Mouse (Mus musculus): ENCODE results near the gene Vps37c. TPM values are rescaled to one million over a fixed set of nuclear protein-coding genes. Genes with fewer than 3 reads are reported as not detected.
A peak's percentile ranks its signal among the peaks of the same experiment; 100 is the strongest.

Vps37c gene
- 32.5 and 35.2 TPM in 2 replicates for polyA plus RNA-seq (2016; fragmentation: Nextera tagmentation; extraction: Ambion mirVana)

DNA sequence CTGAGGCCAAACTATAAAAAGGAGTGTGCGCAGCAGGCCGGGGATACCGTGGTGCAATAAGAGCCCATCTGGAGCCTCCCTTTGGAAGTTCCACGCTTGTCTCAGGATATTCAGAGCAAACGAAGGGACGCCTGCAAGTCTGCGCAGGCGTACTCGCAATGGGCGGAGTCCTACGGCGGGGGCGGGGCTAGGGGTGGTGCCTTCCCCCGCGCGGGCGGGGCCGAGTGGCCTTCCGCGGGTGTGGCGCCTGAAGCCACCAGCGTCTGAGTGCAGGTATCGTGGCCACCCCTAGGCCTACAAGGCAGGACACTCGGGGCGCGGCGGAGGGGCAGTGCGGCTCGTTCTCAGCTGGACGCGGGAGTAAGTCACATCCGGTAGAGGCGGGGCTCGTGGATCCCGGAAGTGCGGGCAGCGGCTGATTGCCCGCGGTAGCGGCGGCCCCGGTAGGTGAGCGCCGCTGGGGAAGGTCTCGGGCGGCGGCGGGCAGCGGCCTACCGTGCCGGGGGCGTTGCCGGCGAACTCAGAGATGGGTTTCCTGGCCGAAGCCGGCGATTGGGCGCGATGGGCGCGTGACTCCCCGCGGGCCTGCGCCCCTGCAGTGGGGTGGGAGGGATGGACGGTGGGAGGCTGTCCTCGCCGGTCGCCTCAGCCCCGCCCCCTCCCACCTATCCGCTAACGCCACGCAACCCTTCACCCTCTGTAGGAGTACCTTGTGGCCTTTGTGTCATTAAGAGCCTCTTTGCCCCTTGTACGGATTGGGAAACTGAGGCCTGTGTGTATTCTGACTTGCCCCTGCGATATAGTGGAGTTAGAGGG, at the start of gene Vps37c:
Gene Vps37c (plus strand): TSS at position 199 of the 816 bp plus-strand sequence.
- Histone ChIP-seq H3K9me3 (no peaks in the 10 kb centered on the region), H3K4me2 (peak within 1 kb of the TSS; percentile 76), H3K27ac (peak within 1 kb of the TSS; percentile 95), H3K4me3 (replicated peaks) (peak within 1 kb of the TSS; percentile 82), H3K9ac (peak within 1 kb of the TSS; percentile 77), H3K27me3 (no peaks in the 10 kb centered on the region), H3K4me1 (peaks cover 37% of the 10 kb centered on the region), H3K36me3 (replicated peaks) (no peaks in the 10 kb centered on the region)
- ATAC-seq (ENCODE audit: low FRiP score), result peak; percentile 93
- WGBS, result under 1% methylated on average over 74 of the region's 74 CpGs

DNA sequence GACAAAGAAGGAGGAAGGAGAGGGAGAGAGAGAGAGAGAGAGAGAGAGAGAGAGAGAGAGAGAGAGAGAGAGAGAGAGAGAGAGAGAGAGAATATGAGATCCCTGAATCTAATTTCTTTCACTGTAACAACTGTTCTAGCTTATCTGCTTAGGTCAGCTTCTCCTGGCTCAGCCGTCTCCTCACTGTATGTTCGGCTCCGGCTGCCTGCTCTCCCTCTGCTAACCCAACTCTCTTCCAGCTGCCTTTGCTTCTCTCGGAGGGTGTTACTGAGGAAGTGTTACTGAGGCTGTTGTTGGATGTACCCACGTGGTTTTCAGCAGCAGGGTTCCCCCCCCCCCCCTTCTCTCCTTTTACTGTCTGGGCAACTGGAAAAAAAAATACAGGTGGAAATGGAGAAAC, 48.5 kb upstream of the Vps37c start:
- WGBS, result 22% methylated on average over 5 of the region's 5 CpGs
- H3K27me3 ChIP-seq, result peaks cover 15% of the 10 kb centered on the region
- no peak overlapping the region for H3K27ac ChIP-seq
- no peaks in the 10 kb centered on the region for H3K9me3 ChIP-seq
- H3K9ac ChIP-seq, result no peak overlapping the region
- H3K4me3 ChIP-seq (replicated peaks), result no peak overlapping the region
- no peak for ATAC-seq (ENCODE audit: low FRiP score)
- H3K36me3 ChIP-seq (replicated peaks), result no peaks in the 10 kb centered on the region
- no peak overlapping the region for H3K4me2 ChIP-seq
- peaks cover 6% of the 10 kb centered on the region; the same call in 1 of the 2 replicates for H3K4me1 ChIP-seq

GRCm38 (mm10) chr19:10640589-10641378, 47.8 kb upstream of the Vps37c start:
- no peaks in the 10 kb centered on the region for H3K9me3 ChIP-seq
- 51% methylated on average over 13 of the region's 13 CpGs for WGBS
- no peaks in the 10 kb centered on the region for H3K36me3 ChIP-seq (replicated peaks)
- ATAC-seq (ENCODE audit: low FRiP score), result no peak
- no peak overlapping the region for H3K27ac ChIP-seq
- peaks cover 3% of the 10 kb centered on the region; the same call in 1 of the 2 replicates for H3K4me1 ChIP-seq
- H3K4me2 ChIP-seq, result no peak overlapping the region
- peaks cover 8% of the 10 kb centered on the region for H3K27me3 ChIP-seq
- no peak overlapping the region for H3K9ac ChIP-seq
- H3K4me3 ChIP-seq (replicated peaks), result no peak overlapping the region

DNA sequence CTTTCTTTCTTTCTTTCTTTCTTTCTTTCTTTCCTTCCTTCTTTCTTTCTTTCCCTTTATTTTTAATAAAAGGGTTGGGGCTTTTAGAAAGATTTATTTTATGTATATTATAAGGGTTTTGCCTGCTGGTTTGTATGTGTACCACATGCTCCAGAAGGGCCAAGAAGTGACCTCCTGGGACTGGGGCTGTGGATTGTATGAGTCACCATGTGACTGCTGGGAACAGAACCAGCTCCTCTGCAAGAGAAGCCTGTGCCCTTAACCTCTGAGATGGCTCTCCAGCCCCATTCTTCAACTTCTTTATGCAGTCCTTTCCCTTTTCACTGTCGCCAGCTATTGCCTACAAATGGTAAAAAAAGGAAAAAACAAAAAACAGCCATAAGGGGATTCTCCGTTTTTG, 42.9 kb upstream of the Vps37c start:
- ATAC-seq (ENCODE audit: low FRiP score), result no peak
- no peak overlapping the region for H3K27ac ChIP-seq
- whole genome bisulfite sequencing, result 87% methylated on average over 2 of the region's 2 CpGs

GRCm38 (mm10) chr19:10648156-10648555, 40.4 kb upstream of the Vps37c start:
- Histone ChIP-seq H3K27ac (no peak overlapping the region), H3K9me3 (no peaks in the 10 kb centered on the region), H3K27me3 (no peaks in the 10 kb centered on the region; the same call in none of the 2 replicates), H3K9ac (no peak overlapping the region), H3K4me2 (no peak overlapping the region), H3K4me1 (no peaks in the 10 kb centered on the region), H3K4me3 (replicated peaks) (no peak overlapping the region), H3K36me3 (replicated peaks) (no peaks in the 10 kb centered on the region)
- ATAC-seq (ENCODE audit: low FRiP score), result no peak
- 80% methylated on average over 8 of the region's 8 CpGs for WGBS

More for the DNA sequence above, 42.9 kb upstream of the Vps37c start:
- no peaks in the 10 kb centered on the region for H3K9me3 ChIP-seq
- no peak overlapping the region for H3K4me3 ChIP-seq (replicated peaks)
- no peak overlapping the region for H3K4me2 ChIP-seq
- H3K4me1 ChIP-seq, result no peaks in the 10 kb centered on the region
- H3K36me3 ChIP-seq (replicated peaks), result no peaks in the 10 kb centered on the region
- no peak overlapping the region for H3K9ac ChIP-seq
- peaks cover 6% of the 10 kb centered on the region for H3K27me3 ChIP-seq

DNA sequence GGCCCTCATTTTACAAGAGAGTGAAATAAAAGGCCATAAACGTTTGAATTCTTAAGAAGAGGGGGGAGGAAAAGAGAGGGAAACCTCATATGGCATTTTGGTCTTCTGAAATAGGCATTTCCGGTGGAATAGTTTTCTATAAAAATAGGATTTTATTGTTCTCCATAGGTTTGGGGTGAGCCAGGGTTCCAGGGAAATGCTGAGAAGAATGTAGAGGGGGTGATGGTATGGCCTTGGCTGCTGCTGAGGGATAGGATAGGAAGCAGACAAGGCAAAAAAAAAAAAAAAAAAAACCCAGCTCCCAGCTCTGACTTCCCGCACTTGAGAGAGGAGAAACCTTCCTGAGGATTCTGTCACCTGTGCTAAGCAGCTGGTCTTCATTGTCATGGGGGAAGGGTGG, 32.5 kb upstream of the Vps37c start:
- no peak for ATAC-seq (ENCODE audit: low FRiP score)
- no peak overlapping the region for H3K4me2 ChIP-seq
- no peak overlapping the region for H3K27ac ChIP-seq
- H3K4me3 ChIP-seq (replicated peaks), result no peak overlapping the region
- no peak overlapping the region for H3K9ac ChIP-seq
- 59% methylated on average over 3 of the region's 3 CpGs for WGBS
- no peaks in the 10 kb centered on the region for H3K36me3 ChIP-seq (replicated peaks)
- H3K27me3 ChIP-seq, result peaks cover 4% of the 10 kb centered on the region
- no peaks in the 10 kb centered on the region for H3K4me1 ChIP-seq
- H3K9me3 ChIP-seq, result no peaks in the 10 kb centered on the region

- Histone ChIP-seq H3K36me3 (replicated peaks) (no peaks in the 10 kb centered on the region), H3K4me3 (replicated peaks) (no peak overlapping the region), H3K9ac (no peak overlapping the region), H3K27ac (no peak overlapping the region), H3K9me3 (no peaks in the 10 kb centered on the region), H3K4me1 (no peaks in the 10 kb centered on the region), H3K4me2 (no peak overlapping the region), H3K27me3 (peaks cover 4% of the 10 kb centered on the region)
- whole genome bisulfite sequencing, result 85% methylated on average over 5 of the region's 5 CpGs
- ATAC-seq (ENCODE audit: low FRiP score), result no peak
Observed at GRCm38 (mm10) chr19:10657742-10658141, 30.8 kb upstream of the Vps37c start.

DNA sequence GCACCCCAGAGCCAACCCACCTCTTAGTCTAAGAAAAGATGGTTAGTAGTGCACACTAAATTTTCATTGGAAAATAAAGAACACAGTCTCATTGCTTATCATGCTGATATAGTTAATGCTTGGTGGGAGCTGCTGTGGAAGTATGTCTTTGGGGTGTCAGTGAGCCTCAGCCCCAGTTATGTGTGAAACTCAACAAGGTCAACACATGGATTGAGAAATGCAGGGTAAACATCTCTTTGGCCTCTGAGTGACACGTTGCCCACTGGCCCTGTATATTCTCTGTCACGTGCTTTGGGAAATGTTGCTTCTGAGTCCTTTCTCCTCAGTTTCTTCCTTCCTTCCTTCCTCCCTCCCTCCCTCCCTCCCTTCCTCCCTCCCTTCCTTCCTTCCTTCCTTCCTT, 30.1 kb upstream of the Vps37c start:
- ATAC-seq (ENCODE audit: low FRiP score), result no peak
- H3K27me3 ChIP-seq, result peaks cover 4% of the 10 kb centered on the region; the same call in 1 of the 2 replicates
- H3K27ac ChIP-seq, result no peak overlapping the region
- 84% methylated on average over 2 of the region's 2 CpGs for WGBS
- H3K4me3 ChIP-seq (replicated peaks), result no peak overlapping the region
- no peaks in the 10 kb centered on the region for H3K9me3 ChIP-seq
- no peak overlapping the region for H3K9ac ChIP-seq
- H3K4me1 ChIP-seq, result no peaks in the 10 kb centered on the region
- no peak overlapping the region for H3K4me2 ChIP-seq
- no peaks in the 10 kb centered on the region for H3K36me3 ChIP-seq (replicated peaks)

- Histone ChIP-seq H3K9me3 (no peaks in the 10 kb centered on the region), H3K36me3 (replicated peaks) (no peaks in the 10 kb centered on the region), H3K27ac (no peak overlapping the region), H3K4me2 (no peak overlapping the region), H3K4me1 (no peaks in the 10 kb centered on the region), H3K27me3 (no peaks in the 10 kb centered on the region), H3K4me3 (replicated peaks) (no peak overlapping the region), H3K9ac (no peak overlapping the region)
- WGBS, result 83% methylated on average over 5 of the region's 5 CpGs
- no peak for ATAC-seq (ENCODE audit: low FRiP score)
Observed at GRCm38 (mm10) chr19:10661373-10661772, 27.2 kb upstream of the Vps37c start.

DNA sequence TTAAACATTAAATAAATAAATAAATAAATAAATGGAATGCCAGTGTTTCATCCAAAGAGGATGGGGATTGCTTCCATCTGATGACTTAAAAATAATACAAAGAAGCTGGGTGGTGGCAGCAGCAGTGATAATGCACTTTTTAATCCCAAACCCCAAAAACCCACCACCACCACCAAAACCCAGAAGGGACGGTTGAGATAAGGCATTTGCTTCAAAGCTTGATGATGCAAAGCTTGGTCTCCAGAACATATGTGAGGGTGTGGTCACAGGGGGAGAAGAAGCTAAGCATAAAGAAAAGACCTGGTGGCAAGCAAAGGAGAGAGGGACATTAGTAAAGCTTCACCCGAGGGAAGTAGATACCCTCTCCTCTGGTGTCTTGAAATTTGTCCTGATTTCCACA, 26.6 kb upstream of the Vps37c start:
- Histone ChIP-seq H3K27ac (no peak overlapping the region), H3K4me1 (no peaks in the 10 kb centered on the region), H3K27me3 (no peaks in the 10 kb centered on the region), H3K4me3 (replicated peaks) (no peak overlapping the region), H3K9ac (no peak overlapping the region), H3K4me2 (no peak overlapping the region), H3K9me3 (no peaks in the 10 kb centered on the region), H3K36me3 (replicated peaks) (no peaks in the 10 kb centered on the region)
- no peak for ATAC-seq (ENCODE audit: low FRiP score)
- WGBS, result 84% methylated on average over 2 of the region's 2 CpGs

DNA sequence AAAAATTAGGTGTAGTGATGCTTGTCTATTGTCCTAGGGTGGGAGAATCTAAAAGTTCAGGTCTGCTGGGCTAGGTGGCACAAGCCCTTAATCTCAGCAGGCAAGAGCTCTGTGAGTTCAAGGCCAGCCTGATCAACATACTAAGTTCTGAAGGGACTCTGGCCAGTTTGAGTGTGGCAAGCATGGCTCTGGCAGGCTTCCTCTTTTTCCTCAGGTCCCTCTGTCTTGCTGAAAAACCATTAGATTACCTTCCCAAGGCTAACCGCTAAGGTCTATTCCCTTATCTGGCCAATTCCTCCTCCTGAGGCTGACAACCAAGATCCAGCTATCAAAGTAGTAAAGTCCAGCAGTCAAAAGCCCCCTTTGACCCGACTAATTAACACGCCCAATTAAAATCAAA, 25.9 kb upstream of the Vps37c start:
- 80% methylated on average over 3 of the region's 3 CpGs for WGBS
- H3K36me3 ChIP-seq (replicated peaks), result no peaks in the 10 kb centered on the region
- no peak overlapping the region for H3K4me3 ChIP-seq (replicated peaks)
- H3K27me3 ChIP-seq, result no peaks in the 10 kb centered on the region
- H3K27ac ChIP-seq, result no peak overlapping the region
- no peaks in the 10 kb centered on the region for H3K9me3 ChIP-seq
- ATAC-seq (ENCODE audit: low FRiP score), result no peak
- no peaks in the 10 kb centered on the region for H3K4me1 ChIP-seq
- H3K4me2 ChIP-seq, result no peak overlapping the region
- no peak overlapping the region for H3K9ac ChIP-seq

DNA sequence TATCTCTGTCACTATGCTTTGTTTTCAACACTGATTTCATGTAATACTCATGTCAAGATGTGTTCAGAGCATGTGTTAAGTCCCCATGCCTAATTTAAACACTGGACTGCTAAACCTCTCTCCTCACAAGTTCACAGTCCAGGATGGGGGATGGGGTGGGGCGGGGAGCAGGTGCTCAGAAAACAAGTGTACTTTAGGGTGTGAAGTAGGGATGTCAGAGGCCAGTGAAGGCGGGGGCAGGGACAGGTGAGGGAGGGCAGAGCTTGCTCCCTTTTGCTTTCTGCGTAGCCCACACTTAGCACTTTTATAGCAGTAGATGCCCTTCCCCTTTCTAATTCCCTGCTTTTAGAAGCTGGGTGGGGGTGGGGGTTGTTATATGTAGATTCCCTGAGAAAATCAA, 23.4 kb upstream of the Vps37c start:
- Histone ChIP-seq H3K9me3 (no peaks in the 10 kb centered on the region), H3K27ac (no peak overlapping the region), H3K36me3 (replicated peaks) (no peaks in the 10 kb centered on the region), H3K4me2 (no peak overlapping the region), H3K9ac (no peak overlapping the region), H3K4me1 (no peaks in the 10 kb centered on the region), H3K4me3 (replicated peaks) (no peak overlapping the region), H3K27me3 (no peaks in the 10 kb centered on the region)
- WGBS, result 64% methylated on average over 3 of the region's 3 CpGs
- ATAC-seq (ENCODE audit: low FRiP score), result peak; percentile 14; the same call in 1 of the 2 replicates

Measured in forebrain, embryonic 12.5 days (tissue).